Mouse (Mus musculus): ENCODE measurements around the gene Klhl25.
"Not testable (repeated sequence)": the region's sequence is repeated elsewhere in the genome, so short reads cannot be mapped to it uniquely, and the experiment has no call there.

DNA sequence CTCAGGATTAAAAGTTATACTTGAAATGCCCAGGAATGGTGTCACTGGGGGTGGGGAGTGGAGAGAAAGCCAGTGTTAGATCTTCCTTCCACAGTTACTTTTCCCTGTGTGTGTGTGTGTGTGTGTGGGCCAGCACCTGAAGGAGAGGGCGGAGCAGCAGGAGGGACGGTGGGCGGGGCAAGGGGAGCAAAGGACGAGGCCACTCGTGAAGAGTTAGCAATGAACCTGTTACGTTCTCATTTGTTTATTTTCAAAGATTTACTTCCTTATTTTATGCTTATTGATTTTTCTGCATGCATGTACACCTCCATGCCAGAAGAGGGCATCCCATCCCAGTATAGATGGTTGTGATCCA, 14.3 kb downstream of the Klhl25 start:
- TF ChIP-seq BHLHE40 (IDR thresholded peaks at IDR 0.05; ENCODE audit: low read depth, low read length); ZKSCAN1 (IDR thresholded peaks at IDR 0.05; ENCODE audit: borderline replicate concordance, low read depth, low read length): not testable (repeated sequence)

Measured in CH12.LX (cell line).